In the genomic region with DNA sequence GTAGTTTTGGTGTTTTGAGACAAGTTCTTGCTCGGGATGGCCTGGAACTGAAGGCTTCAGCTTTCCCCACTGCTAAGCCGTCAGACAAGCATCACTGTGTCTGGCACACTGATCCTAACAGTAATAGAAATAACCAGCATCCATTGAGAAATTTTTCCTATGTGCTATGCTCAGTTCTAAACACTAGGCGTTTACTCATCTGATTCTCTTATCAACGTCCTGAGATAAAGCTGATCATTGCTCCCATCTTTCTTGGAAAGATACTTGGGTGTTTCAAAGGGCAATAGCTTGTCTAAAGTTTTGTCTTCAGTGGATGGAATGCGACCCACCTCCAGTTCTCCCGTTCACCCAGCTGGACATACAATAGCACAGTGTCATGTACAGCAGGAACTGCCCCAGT, we compare ENCODE assay signal across 26 mouse cellular contexts.
"Had no signal": no experiment of that assay in that cellular context is flagged by ENCODE, and none has a peak within 500 bp of the region (broad histone marks: within the 10 kb centered on the region; RNA-seq: fewer than 3 reads in every experiment).

No protein-coding gene starts in this region.

- H3K27ac ChIP-seq: heart, adult 2 months; heart, embryonic 13.5 days; heart, embryonic 15.5 days; hindbrain, embryonic 13.5 days; hindbrain, embryonic 15.5 days; hindbrain, postnatal 0 days; intestine, embryonic 15.5 days; kidney, embryonic 15.5 days; kidney, postnatal 0 days; limb, embryonic 12.5 days; liver, embryonic 12.5 days had no signal

- H3K9me3 ChIP-seq: heart, embryonic 13.5 days; heart, embryonic 15.5 days; hindbrain, embryonic 13.5 days; hindbrain, embryonic 15.5 days; intestine, embryonic 15.5 days; kidney, embryonic 15.5 days; limb, embryonic 12.5 days; liver, embryonic 12.5 days had no signal

- H3K4me1 ChIP-seq: heart, embryonic 13.5 days; heart, embryonic 15.5 days; hindbrain, embryonic 13.5 days; hindbrain, embryonic 15.5 days; intestine, embryonic 15.5 days; kidney, embryonic 15.5 days; limb, embryonic 12.5 days; liver, embryonic 12.5 days had no signal

- H3K4me3 ChIP-seq: heart, adult 2 months; heart, embryonic 13.5 days; heart, embryonic 15.5 days; hindbrain, embryonic 13.5 days; hindbrain, embryonic 15.5 days; intestine, embryonic 15.5 days; kidney, embryonic 15.5 days; limb, embryonic 12.5 days; liver, embryonic 12.5 days had no signal

- H3K9ac ChIP-seq: heart, embryonic 13.5 days; heart, embryonic 15.5 days; hindbrain, embryonic 13.5 days; hindbrain, embryonic 15.5 days; intestine, embryonic 15.5 days; kidney, embryonic 15.5 days; limb, embryonic 12.5 days; liver, embryonic 12.5 days had no signal

- H3K36me3 ChIP-seq: heart, embryonic 13.5 days; heart, embryonic 15.5 days; hindbrain, embryonic 13.5 days; hindbrain, embryonic 15.5 days; intestine, embryonic 15.5 days; kidney, embryonic 15.5 days; limb, embryonic 12.5 days; liver, embryonic 12.5 days had no signal

- ATAC-seq: hindbrain, postnatal 0 days; intestine, embryonic 15.5 days; intestine, postnatal 0 days; liver, embryonic 12.5 days had no signal

- H3K4me2 ChIP-seq: heart, embryonic 11.5 days; heart, embryonic 13.5 days; heart, embryonic 15.5 days; hindbrain, embryonic 13.5 days; hindbrain, embryonic 15.5 days; intestine, embryonic 15.5 days; kidney, embryonic 15.5 days; limb, embryonic 12.5 days; liver, embryonic 12.5 days had no signal

- DNase-seq: gastrocnemius, postnatal 14 days; gastrocnemius, postnatal 36 days; heart, adult 11 months; heart, adult 2 months; heart, postnatal 14 days; heart, postnatal 36 days; kidney, adult 2 months; kidney, adult 9 months; kidney, postnatal 14 days; kidney, postnatal 36 days; layer of hippocampus, adult 9-11 months; layer of hippocampus, postnatal 36 days; left cerebral cortex, postnatal 4 days; liver had no signal

- H3K27me3 ChIP-seq: heart, embryonic 13.5 days; heart, embryonic 15.5 days; hindbrain, embryonic 13.5 days; hindbrain, embryonic 15.5 days; intestine, embryonic 15.5 days; kidney, embryonic 15.5 days; limb, embryonic 12.5 days; liver, embryonic 12.5 days had no signal
